Mouse (Mus musculus) stomach, adult 2 months (tissue): Measurements from ENCODE around the gene Gjb6. TPM values are rescaled to one million over a fixed set of nuclear protein-coding genes. Genes with fewer than 3 reads are reported as not detected.

Experiments
- polyA plus RNA-seq: library from polyadenylated mRNA; depleted of rRNA; stranded (reverse); fragments of >200 nt; gene quantifications from 2 replicates; pipeline ENCODE4 v1.2.3, GENCODE M21; 2012; rRNA removed

Gjb6 gene
- polyA plus RNA-seq = 3.1 and 5.2 TPM in 2 replicates

GRCm38 (mm10) chr14:57133161-57133661 lies at the start of gene Gjb6:
Gene Gjb6, minus strand, starts transcription at chr14:57133611.

GRCm38 (mm10) chr14:57115823-57116544 lies 17.4 kb downstream of the Gjb6 start, which contains the start of gene Gm4491:
Gene Gm4491, minus strand, starts transcription at chr14:57115883.

GRCm38 (mm10) chr14:57104106-57105023 lies 29.0 kb downstream of the Gjb6 start, which contains the start of gene Gjb2:
Gene Gjb2, minus strand, starts transcription at chr14:57104702.

Other genes with a start within 250 kb of the Gjb6 start
- gene Zmym2, start 247.0 kb downstream of the Gjb6 start, polyA plus RNA-seq = 0.78 and 2.0 TPM in 2 replicates
- 0.03 TPM in 1 of 2 replicates, not detected in the other for gene Gja3, start 75.5 kb downstream of the Gjb6 start, polyA plus RNA-seq
- gene Gjb2, start 28.9 kb downstream of the Gjb6 start, polyA plus RNA-seq = 25.4 and 51.5 TPM in 2 replicates
- gene Gm4491, start 17.7 kb downstream of the Gjb6 start, polyA plus RNA-seq = not detected in 2 replicates